Mouse (Mus musculus): Measurements from ENCODE around the gene Gm20388. TPM values are rescaled to one million over a fixed set of nuclear protein-coding genes. Genes with fewer than 3 reads are reported as not detected.
A peak's percentile ranks its signal among the peaks of the same experiment; 100 is the strongest.

Gm20388 gene
- polyA plus RNA-seq, 1 experiment from 2014 or later: 5.3 TPM

GRCm38 (mm10) chr8:124343991-124344390 is 4433.4 kb downstream of the Gm20388 start:
- Histone ChIP-seq H3K27ac (ENCODE audit: low read depth, low read length) (no peak overlapping the region), H3K27me3 (replicated peaks; ENCODE audit: control insufficient read depth, insufficient read depth, low read length) (no peaks in the 10 kb centered on the region), H3K4me3 (ENCODE audit: low read depth, low read length) (no peak overlapping the region), H3K4me1 (replicated peaks; ENCODE audit: control insufficient read depth, insufficient read depth, low read length) (no peaks in the 10 kb centered on the region; the same call in 1 of the 2 replicates), H3K36me3 (ENCODE audit: control insufficient read depth, insufficient read depth, low read length) (peaks cover 9% of the 10 kb centered on the region), H3K9me3 (ENCODE audit: control insufficient read depth, low read length) (no peaks in the 10 kb centered on the region), H3K9ac (ENCODE audit: low read depth, low read length) (no peak overlapping the region), H3K4me2 (no peak overlapping the region)
- DNase-seq (ENCODE audit: low spot score) (no peak), ATAC-seq (replicated peaks; ENCODE audit: low FRiP score) (no peak)
- WGBS: 74% methylated on average over 12 of the region's 12 CpGs

DNA sequence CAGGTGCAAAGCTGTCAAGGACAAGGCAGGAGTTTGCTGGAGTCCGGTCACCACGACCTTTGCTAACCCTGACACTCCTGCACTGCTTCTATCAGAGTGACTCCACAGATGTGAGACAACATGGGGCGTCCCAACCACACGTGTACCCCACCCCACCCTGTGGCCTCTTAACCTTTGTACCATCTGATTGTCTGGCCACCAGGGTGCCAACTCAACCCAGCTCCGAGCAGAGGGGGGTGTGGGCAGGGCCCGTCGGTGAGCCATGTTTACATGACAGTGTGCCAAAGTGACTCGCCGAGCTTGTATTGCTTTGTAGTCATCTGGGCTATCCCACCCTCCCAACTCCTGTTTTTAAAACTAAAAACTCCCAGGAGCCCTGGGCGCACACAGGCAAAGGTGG is 4434.5 kb downstream of the Gm20388 start:
- Histone ChIP-seq H3K36me3 (ENCODE audit: control insufficient read depth, insufficient read depth, low read length) (peaks cover 7% of the 10 kb centered on the region; the same call in 1 of the 2 replicates), H3K4me2 (no peak overlapping the region), H3K9ac (ENCODE audit: low read depth, low read length) (no peak overlapping the region), H3K4me3 (ENCODE audit: low read depth, low read length) (no peak overlapping the region), H3K9me3 (ENCODE audit: control insufficient read depth, low read length) (no peaks in the 10 kb centered on the region), H3K27me3 (replicated peaks; ENCODE audit: control insufficient read depth, insufficient read depth, low read length) (no peaks in the 10 kb centered on the region), H3K4me1 (replicated peaks; ENCODE audit: control insufficient read depth, insufficient read depth, low read length) (no peaks in the 10 kb centered on the region; the same call in 1 of the 2 replicates), H3K27ac (ENCODE audit: low read depth, low read length) (no peak overlapping the region)
- no peak for ATAC-seq (replicated peaks; ENCODE audit: low FRiP score)
- DNase-seq (ENCODE audit: low spot score): no peak
- 84% methylated on average over 10 of the region's 10 CpGs for WGBS

GRCm38 (mm10) chr8:124346852-124347523 is 4436.3 kb downstream of the Gm20388 start:
- Histone ChIP-seq H3K4me1 (replicated peaks; ENCODE audit: control insufficient read depth, insufficient read depth, low read length) (no peaks in the 10 kb centered on the region; the same call in 1 of the 2 replicates), H3K27me3 (replicated peaks; ENCODE audit: control insufficient read depth, insufficient read depth, low read length) (no peaks in the 10 kb centered on the region), H3K27ac (ENCODE audit: low read depth, low read length) (no peak overlapping the region), H3K9me3 (ENCODE audit: control insufficient read depth, low read length) (no peaks in the 10 kb centered on the region), H3K36me3 (ENCODE audit: control insufficient read depth, insufficient read depth, low read length) (peaks cover 7% of the 10 kb centered on the region; the same call in 1 of the 2 replicates), H3K4me3 (ENCODE audit: low read depth, low read length) (no peak overlapping the region), H3K9ac (ENCODE audit: low read depth, low read length) (no peak overlapping the region), H3K4me2 (no peak overlapping the region)
- ATAC-seq (replicated peaks; ENCODE audit: low FRiP score) (peak; percentile 53; the same call in 1 of the 2 replicates), DNase-seq (ENCODE audit: low spot score) (peak; percentile 58)
- WGBS: 43% methylated on average over 19 of the region's 19 CpGs

DNA sequence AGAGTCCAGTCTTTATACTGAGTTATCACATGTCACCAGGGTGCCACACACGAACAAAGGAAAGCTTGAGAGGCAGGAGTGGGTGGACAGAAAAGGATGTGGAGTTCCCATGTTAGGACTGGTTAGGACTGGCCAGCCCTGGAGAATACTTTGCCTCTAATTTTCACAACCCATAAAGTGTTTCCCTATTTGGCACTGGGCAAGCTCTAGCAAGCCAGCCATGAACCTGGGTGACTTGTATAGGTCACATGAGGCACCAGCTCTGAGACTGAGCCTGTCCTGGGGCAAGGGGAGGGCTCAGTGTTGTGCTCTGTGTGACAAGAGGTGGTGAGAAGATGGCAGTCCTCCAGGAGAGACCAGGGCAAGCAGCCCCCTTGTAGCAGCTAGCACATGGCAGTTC is 4437.4 kb downstream of the Gm20388 start:
- H3K4me3 ChIP-seq (ENCODE audit: low read depth, low read length): no peak overlapping the region
- ATAC-seq (replicated peaks; ENCODE audit: low FRiP score) (no peak), DNase-seq (ENCODE audit: low spot score) (no peak)
- H3K9me3 ChIP-seq (ENCODE audit: control insufficient read depth, low read length): no peaks in the 10 kb centered on the region
- H3K36me3 ChIP-seq (ENCODE audit: control insufficient read depth, insufficient read depth, low read length): peaks cover 6% of the 10 kb centered on the region; the same call in 1 of the 2 replicates
- H3K27ac ChIP-seq (ENCODE audit: low read depth, low read length): no peak overlapping the region
- no peak overlapping the region for H3K4me2 ChIP-seq
- no peak overlapping the region for H3K9ac ChIP-seq (ENCODE audit: low read depth, low read length)
- H3K4me1 ChIP-seq (replicated peaks; ENCODE audit: control insufficient read depth, insufficient read depth, low read length): no peaks in the 10 kb centered on the region; the same call in 1 of the 2 replicates
- H3K27me3 ChIP-seq (replicated peaks; ENCODE audit: control insufficient read depth, insufficient read depth, low read length): no peaks in the 10 kb centered on the region
- WGBS: 63% methylated on average over 1 of the region's 1 CpGs

GRCm38 (mm10) chr8:124349663-124350062 is 4439.0 kb downstream of the Gm20388 start:
- peak; percentile 70 for DNase-seq (ENCODE audit: low spot score)
- H3K9ac ChIP-seq (ENCODE audit: low read depth, low read length): no peak overlapping the region

DNA sequence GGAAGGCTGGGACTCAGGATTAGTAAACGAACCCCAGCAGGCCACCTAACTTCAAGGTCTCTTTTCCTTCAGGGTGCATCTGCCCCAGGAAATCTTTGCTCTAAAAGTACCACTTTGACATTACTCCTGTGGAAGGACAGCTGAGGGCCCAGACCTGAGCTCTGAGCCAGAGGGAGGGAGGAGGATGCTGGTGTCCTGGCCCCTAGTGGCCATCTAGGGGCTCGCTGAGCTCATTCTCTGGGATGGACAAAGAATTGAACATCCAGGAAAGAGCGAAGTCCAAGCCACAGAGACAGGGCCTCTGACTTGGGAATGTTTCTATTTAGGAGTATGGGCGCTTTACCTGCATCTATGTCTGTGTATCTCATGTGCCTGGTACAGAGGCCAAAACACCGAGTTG is 4441.0 kb downstream of the Gm20388 start:
- Histone ChIP-seq H3K9ac (ENCODE audit: low read depth, low read length) (no peak overlapping the region), H3K4me1 (replicated peaks; ENCODE audit: control insufficient read depth, insufficient read depth, low read length) (no peaks in the 10 kb centered on the region; the same call in 1 of the 2 replicates), H3K9me3 (ENCODE audit: control insufficient read depth, low read length) (no peaks in the 10 kb centered on the region), H3K27me3 (replicated peaks; ENCODE audit: control insufficient read depth, insufficient read depth, low read length) (no peaks in the 10 kb centered on the region), H3K4me2 (no peak overlapping the region), H3K36me3 (ENCODE audit: control insufficient read depth, insufficient read depth, low read length) (no peaks in the 10 kb centered on the region), H3K27ac (ENCODE audit: low read depth, low read length) (no peak overlapping the region), H3K4me3 (ENCODE audit: low read depth, low read length) (no peak overlapping the region)
- DNase-seq (ENCODE audit: low spot score) (no peak), ATAC-seq (replicated peaks; ENCODE audit: low FRiP score) (no peak)
- 56% methylated on average over 5 of the region's 5 CpGs for WGBS

More at GRCm38 (mm10) chr8:124349663-124350062, 4439.0 kb downstream of the Gm20388 start:
- Histone ChIP-seq H3K4me2 (no peak overlapping the region), H3K27ac (ENCODE audit: low read depth, low read length) (no peak overlapping the region), H3K4me1 (replicated peaks; ENCODE audit: control insufficient read depth, insufficient read depth, low read length) (no peaks in the 10 kb centered on the region; the same call in 1 of the 2 replicates), H3K27me3 (replicated peaks; ENCODE audit: control insufficient read depth, insufficient read depth, low read length) (no peaks in the 10 kb centered on the region), H3K4me3 (ENCODE audit: low read depth, low read length) (no peak overlapping the region), H3K9me3 (ENCODE audit: control insufficient read depth, low read length) (no peaks in the 10 kb centered on the region), H3K36me3 (ENCODE audit: control insufficient read depth, insufficient read depth, low read length) (no peaks in the 10 kb centered on the region)
- 0 out of 2 replicates have a peak, but pooled peaks have one; percentile 19 for ATAC-seq (replicated peaks; ENCODE audit: low FRiP score)
- 39% methylated on average over 7 of the region's 7 CpGs for WGBS

GRCm38 (mm10) chr8:124360911-124361310 is 4450.3 kb downstream of the Gm20388 start:
- Histone ChIP-seq H3K4me1 (replicated peaks; ENCODE audit: control insufficient read depth, insufficient read depth, low read length) (no peaks in the 10 kb centered on the region), H3K27me3 (replicated peaks; ENCODE audit: control insufficient read depth, insufficient read depth, low read length) (no peaks in the 10 kb centered on the region), H3K27ac (ENCODE audit: low read depth, low read length) (no peak overlapping the region), H3K4me2 (no peak overlapping the region), H3K9me3 (ENCODE audit: control insufficient read depth, low read length) (no peaks in the 10 kb centered on the region), H3K9ac (ENCODE audit: low read depth, low read length) (no peak overlapping the region), H3K36me3 (ENCODE audit: control insufficient read depth, insufficient read depth, low read length) (no peaks in the 10 kb centered on the region), H3K4me3 (ENCODE audit: low read depth, low read length) (no peak overlapping the region)
- ATAC-seq (replicated peaks; ENCODE audit: low FRiP score) (no peak), DNase-seq (ENCODE audit: low spot score) (no peak)
- 81% methylated on average over 3 of the region's 3 CpGs for WGBS

DNA sequence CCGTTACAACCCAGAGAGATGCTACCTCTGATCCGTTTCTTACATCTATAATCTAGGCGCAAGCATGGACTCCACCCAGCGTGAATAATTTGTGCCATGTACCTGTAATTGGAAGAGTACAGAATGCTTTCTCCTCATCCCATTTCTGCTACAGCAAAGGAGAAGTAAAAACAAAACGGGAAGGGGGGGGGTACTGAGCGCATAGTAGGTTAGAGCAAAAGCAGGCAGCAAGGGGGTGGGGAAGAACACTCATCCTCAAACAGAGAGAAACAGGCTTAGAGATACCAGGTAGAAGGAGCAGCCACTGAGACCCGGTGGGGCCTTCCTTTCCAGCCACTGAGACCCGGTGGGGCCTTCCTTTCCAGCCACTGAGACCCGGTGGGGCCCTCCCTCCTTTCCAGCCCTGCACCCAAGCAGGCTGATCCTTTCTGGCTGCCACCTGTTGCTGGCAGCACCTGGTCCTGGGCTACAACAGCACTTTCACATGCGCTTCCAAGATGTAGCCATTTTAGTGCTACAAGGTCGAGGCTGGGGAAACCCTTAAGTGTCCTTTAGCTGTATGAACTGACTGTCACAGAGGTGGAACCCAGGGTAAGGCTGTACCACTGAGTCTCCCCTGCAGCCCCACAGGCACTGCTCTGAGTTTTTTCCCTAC is 4451.3 kb downstream of the Gm20388 start:
- Histone ChIP-seq H3K9ac (ENCODE audit: low read depth, low read length) (no peak overlapping the region), H3K27me3 (replicated peaks; ENCODE audit: control insufficient read depth, insufficient read depth, low read length) (no peaks in the 10 kb centered on the region), H3K4me2 (no peak overlapping the region), H3K9me3 (ENCODE audit: control insufficient read depth, low read length) (no peaks in the 10 kb centered on the region), H3K36me3 (ENCODE audit: control insufficient read depth, insufficient read depth, low read length) (no peaks in the 10 kb centered on the region), H3K4me1 (replicated peaks; ENCODE audit: control insufficient read depth, insufficient read depth, low read length) (no peaks in the 10 kb centered on the region), H3K4me3 (ENCODE audit: low read depth, low read length) (no peak overlapping the region), H3K27ac (ENCODE audit: low read depth, low read length) (no peak overlapping the region)
- 72% methylated on average over 11 of the region's 11 CpGs for WGBS
- DNase-seq (ENCODE audit: low spot score) (no peak), ATAC-seq (replicated peaks; ENCODE audit: low FRiP score) (no peak)
